Mouse (Mus musculus) megakaryocyte-erythroid progenitor cell, adult 5-6 weeks (primary cell): ENCODE measurements around the gene Tpi1. TPM values are rescaled to one million over a fixed set of nuclear protein-coding genes. Genes with fewer than 3 reads are reported as not detected.
"Not testable (repeated sequence)": the region's sequence is repeated elsewhere in the genome, so short reads cannot be mapped to it uniquely, and the experiment has no call there.

ENCODE experiments used
- ATAC-seq: replicated peaks from 2 replicates; pipeline ENCODE4 v1.8.0; 2016; ENCODE audit warnings: mild to moderate bottlenecking, inconsistent platforms; ENCODE audit not compliant: severe bottlenecking, poor library complexity, low FRiP score, low TSS enrichment
- total RNA-seq, 2 experiments: library from RNA; stranded (forward) in 1 of 2; stranded (reverse) in 1 of 2; fragments of 200-1000, 215-1000 nt in 1 of 2; fragments of >200 nt in 1 of 2; fragmentation: Nextera tagmentation in 1 of 2; gene quantifications; 2 replicates each; pipeline ENCODE4 v1.2.3; 2014 to 2017

Gene Tpi1
- total RNA-seq, 2 experiments from 2014 or later: 179 to 264 TPM

GRCm38 (mm10) chr6:124834512-124835081 lies 20.5 kb upstream of the Tpi1 start:
- ATAC-seq: no peak

GRCm38 (mm10) chr6:124831649-124832048 lies 17.6 kb upstream of the Tpi1 start:
- no peak for ATAC-seq

- ATAC-seq: not testable (repeated sequence)
Measured at GRCm38 (mm10) chr6:124831199-124831598, 17.1 kb upstream of the Tpi1 start.

- peak; percentile 75 for ATAC-seq
Measured at GRCm38 (mm10) chr6:124829799-124830700, 16.0 kb upstream of the Tpi1 start.

GRCm38 (mm10) chr6:124828868-124829798 lies 15.0 kb upstream of the Tpi1 start, which contains the start of the genes Usp5 and Cdca3:
TSS of gene Usp5 (minus strand) at chr6:124829484.
TSS of gene Cdca3 (plus strand) at chr6:124829547.
- peak; percentile 84 for ATAC-seq

GRCm38 (mm10) chr6:124828101-124828592 lies 14.1 kb upstream of the Tpi1 start:
- peak; percentile 34 for ATAC-seq

GRCm38 (mm10) chr6:124822049-124822448 lies 8.0 kb upstream of the Tpi1 start:
- ATAC-seq: no peak

GRCm38 (mm10) chr6:124820891-124821290 lies 6.8 kb upstream of the Tpi1 start:
- ATAC-seq: no peak

- no peak for ATAC-seq
Measured at GRCm38 (mm10) chr6:124817971-124818370, 3.9 kb upstream of the Tpi1 start.

GRCm38 (mm10) chr6:124817563-124817962 lies 3.5 kb upstream of the Tpi1 start:
- no peak for ATAC-seq

GRCm38 (mm10) chr6:124817125-124817524 lies 3.0 kb upstream of the Tpi1 start:
- no peak for ATAC-seq

GRCm38 (mm10) chr6:124816611-124817010 lies 2.5 kb upstream of the Tpi1 start:
- ATAC-seq: no peak

GRCm38 (mm10) chr6:124814858-124815774 lies 1.0 kb upstream of the Tpi1 start:
- ATAC-seq: no peak

GRCm38 (mm10) chr6:124814448-124814847 lies 352 bp upstream of the Tpi1 start:
- ATAC-seq: peak; percentile 20

- peak; percentile 42 for ATAC-seq
Measured at GRCm38 (mm10) chr6:124813496-124813895, 600 bp downstream of the Tpi1 start.

- ATAC-seq: no peak
Measured at GRCm38 (mm10) chr6:124812848-124813247, 1.2 kb downstream of the Tpi1 start.

GRCm38 (mm10) chr6:124811701-124812560 lies 2.2 kb downstream of the Tpi1 start:
- no peak for ATAC-seq

GRCm38 (mm10) chr6:124811403-124811665 lies 2.8 kb downstream of the Tpi1 start:
- ATAC-seq: no peak
